Mouse (Mus musculus) brain, embryonic 14.5 days (tissue): ENCODE data around the gene Trim14.

Experiments
- CTCF ChIP-seq: fragments of 200-500 bp; IDR thresholded peaks from 2 replicates; pipeline ENCODE4 v1.5.1; 2012; ENCODE audit warnings: inconsistent platforms, mild to moderate bottlenecking, moderate library complexity, borderline replicate concordance; ENCODE audit not compliant: insufficient read depth, insufficient read length; ENCODE audit errors: extremely low read depth
- POLR2A ChIP-seq: fragments of 200-500 bp; IDR thresholded peaks from 2 replicates; pipeline ENCODE4 v1.6.1; 2012; ENCODE audit warnings: mild to moderate bottlenecking, inconsistent platforms, borderline replicate concordance; ENCODE audit not compliant: poor library complexity, insufficient read depth, insufficient read length, severe bottlenecking; ENCODE audit errors: extremely low read depth

DNA sequence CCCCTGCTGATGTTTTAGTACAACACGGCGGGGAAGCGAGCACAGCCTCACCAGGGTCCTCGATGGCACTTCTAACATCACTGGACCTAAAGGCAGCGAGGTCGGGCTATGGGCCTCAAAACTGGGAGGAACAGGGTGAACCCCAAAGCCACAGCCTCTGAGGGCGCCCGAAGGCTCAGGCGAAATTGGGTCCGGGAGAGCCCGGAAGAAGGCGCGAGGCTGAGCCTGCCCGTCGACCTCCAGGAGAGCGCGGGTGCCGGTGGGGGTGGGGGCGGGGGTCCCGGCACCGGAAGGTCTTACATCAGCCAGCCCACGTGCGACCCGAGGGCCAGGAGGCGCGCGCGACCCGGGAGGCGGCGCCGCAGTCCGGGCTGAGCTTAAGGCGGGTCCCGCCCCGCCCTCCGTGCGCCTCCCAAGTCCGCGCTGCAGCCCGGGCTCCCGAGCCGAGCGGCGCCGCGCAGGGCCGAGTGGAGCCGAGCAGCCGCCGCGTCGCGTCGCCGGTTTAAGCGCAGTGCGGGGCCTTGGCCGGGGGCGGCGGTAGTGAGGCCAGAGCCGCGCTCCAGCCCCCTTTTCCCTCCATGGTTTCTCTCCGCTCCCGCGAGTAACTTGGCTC is 85.3 kb downstream of the Trim14 start, which contains the start of gene Anp32b:
- TF ChIP-seq CTCF (peak; percentile 65; the same call in 1 of the 2 replicates), POLR2A (peak; percentile 25; the same call in 1 of the 2 replicates)
